Mouse (Mus musculus) embryonic fibroblast, embryonic 13.5 days (primary cell): ENCODE results near the gene Ttc28.

Experiments
- CTCF ChIP-seq: IDR thresholded peaks from 2 replicates; pipeline ENCODE4 v1.5.1; 2011; ENCODE audit warnings: mild to moderate bottlenecking, control low read depth, low read length, moderate library complexity, borderline replicate concordance; ENCODE audit not compliant: insufficient read depth
- POLR2A ChIP-seq: IDR thresholded peaks from 2 replicates; pipeline ENCODE4 v1.6.1; 2011; ENCODE audit warnings: low read depth, mild to moderate bottlenecking, control low read depth, low read length, moderate library complexity

GRCm38 (mm10) chr5:111263370-111263769 is 383.8 kb downstream of the Ttc28 start:
- no peak for TF ChIP-seq CTCF
- TF ChIP-seq POLR2A = no peak
